Mouse (Mus musculus) embryonic facial prominence, embryonic 15.5 days (tissue): ENCODE results near the gene Ankrd31. TPM values are rescaled to one million over a fixed set of nuclear protein-coding genes. Genes with fewer than 3 reads are reported as not detected.
"Not testable (repeated sequence)": the region's sequence is repeated elsewhere in the genome, so short reads cannot be mapped to it uniquely, and the experiment has no call there.

ENCODE experiments used
- ATAC-seq: fragments of 200-750 bp; cut with Nextera tagmentation; 2 replicates; pipeline ENCODE4 v1.8.0; 2017; ENCODE audit warnings: low read depth, moderate TSS enrichment; ENCODE audit not compliant: insufficient number of reproducible peaks, low FRiP score, low TSS enrichment
- H3K27ac ChIP-seq: fragments of 300-500 bp; sonication (generic); replicated peaks from 2 replicates; pipeline ENCODE4 v1.5.1; 2015; ENCODE audit warnings: mild to moderate bottlenecking, inconsistent platforms
- H3K27me3 ChIP-seq: fragments of 300-500 bp; sonication (generic); 2 replicates; pipeline ENCODE4 v1.6.1; 2015; ENCODE audit warnings: inconsistent platforms
- H3K36me3 ChIP-seq: fragments of 300-500 bp; sonication (generic); 2 replicates; pipeline ENCODE4 v1.6.1; 2015; ENCODE audit warnings: mild to moderate bottlenecking, inconsistent platforms
- H3K4me1 ChIP-seq: fragments of 300-500 bp; sonication (generic); 2 replicates; pipeline ENCODE4 v1.6.1; 2015; ENCODE audit warnings: inconsistent platforms
- H3K4me2 ChIP-seq: fragments of 300-500 bp; sonication (generic); replicated peaks from 2 replicates; pipeline ENCODE4 v1.6.1; 2015; ENCODE audit warnings: mild to moderate bottlenecking, inconsistent platforms
- H3K4me3 ChIP-seq: fragments of 300-500 bp; sonication (generic); replicated peaks from 2 replicates; pipeline ENCODE4 v1.5.1; 2015; ENCODE audit warnings: mild to moderate bottlenecking, inconsistent platforms
- H3K9ac ChIP-seq: fragments of 300-500 bp; sonication (generic); 2 replicates; pipeline ENCODE4 v1.6.1; 2015; ENCODE audit warnings: inconsistent platforms
- H3K9me3 ChIP-seq: fragments of 300-500 bp; sonication (generic); replicated peaks from 2 replicates; pipeline ENCODE4 v1.6.1; 2016; ENCODE audit warnings: inconsistent platforms
- WGBS: fragments of 180-500 bp; shearing (Covaris S2); methylation state at CpG from one replicate; pipeline ENCODE4 v1.1.7; 2015; 5-methylcytosine and 5-hydroxymethylcytosine counted together
- polyA plus RNA-seq: library from polyadenylated mRNA; unstranded; fragments of >200 nt; fragmentation: Nextera tagmentation; extraction: Ambion mirVana; gene quantifications from 2 replicates; pipeline ENCODE4 v1.2.1, GENCODE M21; 2015

The Ankrd31 gene
- polyA plus RNA-seq, 1 experiment from 2014 or later: not detected

DNA sequence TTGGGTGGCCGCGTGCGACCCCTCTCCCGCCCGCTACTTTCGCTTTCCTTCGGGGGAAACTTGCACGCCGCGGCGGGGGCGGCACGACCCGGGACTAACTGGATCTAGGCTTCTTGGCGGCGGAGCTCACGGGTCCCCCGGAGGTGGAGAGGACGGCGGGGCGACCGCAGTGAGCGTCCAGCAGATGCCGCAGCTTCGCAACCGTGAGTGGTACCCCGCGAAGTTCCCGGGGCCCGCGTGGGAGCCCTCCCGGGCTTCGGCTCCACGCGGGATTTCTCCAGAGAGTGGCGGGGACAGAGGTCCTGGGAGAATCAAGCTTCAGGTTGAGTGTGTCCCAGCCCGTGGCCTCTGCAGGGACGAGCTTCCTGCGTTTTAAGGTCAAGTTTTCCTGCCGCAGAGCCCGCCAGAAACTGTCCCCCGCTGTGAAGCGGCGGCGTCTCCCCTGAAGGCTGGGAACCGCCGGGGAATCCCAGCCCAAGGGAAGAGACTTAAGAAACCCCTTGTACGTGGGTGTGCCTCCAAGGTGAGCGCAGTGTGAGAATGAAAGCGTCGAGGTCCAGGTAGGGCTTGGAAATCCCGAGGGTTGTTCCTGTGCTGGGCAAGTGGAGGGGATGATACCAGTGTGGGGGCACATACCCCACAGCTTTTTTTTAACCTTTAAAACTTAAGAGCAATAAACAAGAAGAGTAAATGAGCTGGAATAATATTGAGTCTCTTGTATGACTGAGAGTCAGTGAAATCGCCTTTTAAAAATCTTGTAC lies 177.1 kb downstream of the Ankrd31 start:
- Histone ChIP-seq H3K36me3 (no peaks in the 10 kb centered on the region), H3K4me1 (0 out of 2 replicates have a peak, but pooled peaks cover 5% of the 10 kb centered on the region), H3K4me2 (peak overlapping the region; percentile 99), H3K9ac (peak overlapping the region; percentile 54), H3K27ac (no peak overlapping the region), H3K9me3 (no peaks in the 10 kb centered on the region), H3K27me3 (peaks cover 22% of the 10 kb centered on the region), H3K4me3 (peak overlapping the region; percentile 72)
- under 1% methylated on average over 53 of the region's 53 CpGs for WGBS
- ATAC-seq: peak; percentile 51; the same call in 1 of the 2 replicates

DNA sequence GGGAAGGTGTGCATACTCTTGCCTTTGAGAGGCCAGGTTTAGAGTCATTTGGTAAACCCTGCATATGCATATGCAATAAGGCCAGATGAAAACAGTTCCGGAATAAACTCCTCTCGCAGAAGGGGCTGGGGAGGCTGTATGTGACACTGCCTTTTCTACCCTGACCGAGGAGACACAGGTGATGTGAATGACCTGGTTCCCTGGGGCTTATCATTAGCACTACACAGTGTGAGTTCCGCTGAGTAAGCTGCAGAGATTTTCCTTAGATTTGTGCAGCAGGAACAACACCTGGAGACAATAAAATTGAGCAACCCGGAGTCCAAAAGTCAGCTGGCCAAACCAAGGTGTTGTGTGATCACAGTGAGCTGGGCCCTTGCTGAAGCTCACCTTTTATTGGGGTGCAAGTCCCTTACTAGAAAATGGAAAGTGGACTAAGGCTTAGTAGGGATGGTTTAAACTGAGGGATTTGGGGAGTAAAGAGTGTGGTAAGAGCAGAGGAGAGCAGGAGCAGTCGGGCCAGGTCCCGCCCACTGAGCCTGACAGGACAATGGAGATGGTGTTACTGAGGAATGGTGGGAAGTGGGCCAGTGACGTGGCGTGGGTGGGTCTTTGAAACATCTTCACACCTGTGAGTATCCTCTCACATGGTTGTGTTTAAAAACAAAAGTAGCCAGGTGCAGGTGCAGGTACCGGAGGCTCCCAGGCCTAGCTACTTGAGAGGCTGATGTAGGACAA lies 178.1 kb downstream of the Ankrd31 start:
- Histone ChIP-seq H3K4me1 (0 out of 2 replicates have a peak, but pooled peaks cover 5% of the 10 kb centered on the region), H3K36me3 (no peaks in the 10 kb centered on the region), H3K9me3 (no peaks in the 10 kb centered on the region), H3K9ac (no peak overlapping the region), H3K4me2 (peak overlapping the region; percentile 99), H3K27me3 (peaks cover 22% of the 10 kb centered on the region), H3K27ac (no peak overlapping the region), H3K4me3 (0 out of 2 replicates have a peak overlapping the region, but pooled peaks have one; percentile 72)
- no peak for ATAC-seq
- 42% methylated on average over 10 of the region's 10 CpGs for WGBS

DNA sequence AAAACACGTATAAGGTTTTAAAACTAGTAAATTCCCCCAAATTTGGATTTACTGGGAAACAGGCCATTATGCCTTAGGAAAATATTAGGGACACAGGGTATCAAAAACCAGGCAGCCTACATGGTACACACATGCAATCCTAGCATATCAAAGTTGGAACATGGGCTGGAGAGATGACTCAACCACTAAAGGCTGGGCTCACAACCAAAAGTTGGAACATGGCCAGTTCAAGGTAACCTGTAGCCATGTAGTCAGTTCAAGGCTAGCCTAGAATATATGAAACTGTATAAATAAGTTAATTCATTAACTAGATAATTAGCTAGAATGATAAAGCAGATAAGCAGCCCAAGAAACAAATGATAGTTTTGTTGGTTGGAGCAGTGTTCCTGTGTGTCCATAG lies 179.7 kb downstream of the Ankrd31 start:
- no peak overlapping the region for H3K9ac ChIP-seq
- H3K27me3 ChIP-seq: peaks cover 22% of the 10 kb centered on the region
- no peak overlapping the region for H3K4me3 ChIP-seq
- WGBS: 88% methylated on average over 1 of the region's 1 CpGs
- 0 out of 2 replicates have a peak, but pooled peaks cover 5% of the 10 kb centered on the region for H3K4me1 ChIP-seq
- H3K27ac ChIP-seq: no peak overlapping the region
- no peaks in the 10 kb centered on the region for H3K9me3 ChIP-seq
- ATAC-seq: no peak
- H3K36me3 ChIP-seq: no peaks in the 10 kb centered on the region
- H3K4me2 ChIP-seq: no peak overlapping the region

DNA sequence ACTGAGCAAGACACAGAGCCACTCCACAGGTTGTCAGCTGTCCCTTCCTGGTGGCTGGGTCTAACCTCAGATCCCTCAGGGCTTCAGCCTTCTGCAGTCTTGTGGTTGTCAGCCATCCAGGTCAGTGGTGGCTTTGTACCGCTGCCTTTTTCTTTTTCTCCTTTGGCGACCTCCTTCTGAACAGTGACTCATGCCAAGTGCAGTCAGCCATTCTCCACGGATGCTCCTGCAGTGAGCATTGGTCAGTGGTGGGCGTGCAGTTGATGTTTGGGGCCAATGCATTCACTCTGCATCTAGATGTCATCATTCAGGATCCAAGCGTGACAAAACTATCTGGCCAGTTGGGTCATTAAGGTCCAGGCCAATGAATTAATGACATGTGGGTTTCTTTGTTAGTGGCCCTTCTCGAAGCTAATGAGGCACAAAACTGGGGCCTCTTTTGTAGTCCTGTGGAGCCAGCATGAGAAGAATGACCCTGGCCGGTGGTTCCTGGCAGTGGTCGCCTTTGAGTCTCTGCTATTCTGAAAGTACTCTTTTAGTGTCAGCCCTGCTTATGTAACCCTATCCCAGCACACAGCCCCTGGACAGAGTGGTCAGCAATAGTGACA lies 180.5 kb downstream of the Ankrd31 start:
- 58% methylated on average over 8 of the region's 8 CpGs for WGBS
- no peak overlapping the region for H3K27ac ChIP-seq
- H3K4me2 ChIP-seq: no peak overlapping the region
- peaks cover 22% of the 10 kb centered on the region for H3K27me3 ChIP-seq
- H3K4me3 ChIP-seq: no peak overlapping the region
- no peak for ATAC-seq
- H3K9ac ChIP-seq: no peak overlapping the region
- H3K4me1 ChIP-seq: 0 out of 2 replicates have a peak, but pooled peaks cover 5% of the 10 kb centered on the region
- no peaks in the 10 kb centered on the region for H3K9me3 ChIP-seq
- H3K36me3 ChIP-seq: no peaks in the 10 kb centered on the region

- Histone ChIP-seq H3K4me1 (no peaks in the 10 kb centered on the region), H3K36me3 (no peaks in the 10 kb centered on the region), H3K9ac (no peak overlapping the region), H3K9me3 (no peaks in the 10 kb centered on the region), H3K4me2 (no peak overlapping the region), H3K27ac (no peak overlapping the region), H3K4me3 (no peak overlapping the region), H3K27me3 (no peaks in the 10 kb centered on the region)
- no peak for ATAC-seq
- WGBS: 77% methylated on average over 5 of the region's 5 CpGs
These were observed 184.7 kb downstream of the Ankrd31 start for GRCm38 (mm10) chr13:96932745-96933144.

- Histone ChIP-seq H3K9me3 (no peaks in the 10 kb centered on the region), H3K27me3 (no peaks in the 10 kb centered on the region), H3K27ac (no peak overlapping the region), H3K9ac (no peak overlapping the region), H3K4me1 (no peaks in the 10 kb centered on the region), H3K4me2 (no peak overlapping the region), H3K36me3 (no peaks in the 10 kb centered on the region), H3K4me3 (no peak overlapping the region)
- ATAC-seq: no peak
- 53% methylated on average over 8 of the region's 8 CpGs for WGBS
These were observed 185.3 kb downstream of the Ankrd31 start for GRCm38 (mm10) chr13:96933367-96933766.

GRCm38 (mm10) chr13:96936173-96936777 lies 188.2 kb downstream of the Ankrd31 start:
- H3K9me3 ChIP-seq: no peaks in the 10 kb centered on the region

GRCm38 (mm10) chr13:96937059-96937558 lies 189.0 kb downstream of the Ankrd31 start:
- ATAC-seq: no peak
- 65% methylated on average over 10 of the region's 10 CpGs for WGBS

More at GRCm38 (mm10) chr13:96936173-96936777, 188.2 kb downstream of the Ankrd31 start:
- Histone ChIP-seq H3K9ac (no peak overlapping the region), H3K4me3 (no peak overlapping the region), H3K27me3 (no peaks in the 10 kb centered on the region), H3K4me2 (no peak overlapping the region), H3K4me1 (no peaks in the 10 kb centered on the region), H3K27ac (no peak overlapping the region), H3K36me3 (no peaks in the 10 kb centered on the region)
- ATAC-seq: no peak
- WGBS: 59% methylated on average over 6 of the region's 6 CpGs

GRCm38 (mm10) chr13:96939680-96940079 lies 191.6 kb downstream of the Ankrd31 start:
- H3K27me3 ChIP-seq: no peaks in the 10 kb centered on the region
- H3K4me2 ChIP-seq: no peak overlapping the region
- H3K4me3 ChIP-seq: no peak overlapping the region
- no peaks in the 10 kb centered on the region for H3K36me3 ChIP-seq
- H3K27ac ChIP-seq: no peak overlapping the region
- ATAC-seq: no peak
- H3K9ac ChIP-seq: no peak overlapping the region
- no peaks in the 10 kb centered on the region for H3K9me3 ChIP-seq
- H3K4me1 ChIP-seq: peaks cover 5% of the 10 kb centered on the region
- 74% methylated on average over 10 of the region's 10 CpGs for WGBS

More at GRCm38 (mm10) chr13:96937059-96937558, 189.0 kb downstream of the Ankrd31 start:
- Histone ChIP-seq H3K9me3 (no peaks in the 10 kb centered on the region), H3K9ac (no peak overlapping the region), H3K4me1 (no peaks in the 10 kb centered on the region), H3K4me3 (no peak overlapping the region), H3K27ac (no peak overlapping the region), H3K36me3 (no peaks in the 10 kb centered on the region), H3K4me2 (no peak overlapping the region), H3K27me3 (no peaks in the 10 kb centered on the region)

- WGBS: 84% methylated on average over 11 of the region's 11 CpGs
These were observed 193.4 kb downstream of the Ankrd31 start for GRCm38 (mm10) chr13:96941481-96941880.

GRCm38 (mm10) chr13:96943571-96943970 lies 195.5 kb downstream of the Ankrd31 start:
- no peak for ATAC-seq
- WGBS: 38% methylated on average over 3 of the region's 3 CpGs
- no peaks in the 10 kb centered on the region for H3K27me3 ChIP-seq
- H3K4me1 ChIP-seq: peaks cover 5% of the 10 kb centered on the region
- no peak overlapping the region for H3K27ac ChIP-seq
- H3K9ac ChIP-seq: no peak overlapping the region
- H3K4me2 ChIP-seq: no peak overlapping the region
- no peaks in the 10 kb centered on the region for H3K36me3 ChIP-seq
- H3K4me3 ChIP-seq: no peak overlapping the region
- no peaks in the 10 kb centered on the region for H3K9me3 ChIP-seq

More at GRCm38 (mm10) chr13:96941481-96941880, 193.4 kb downstream of the Ankrd31 start:
- not testable (repeated sequence) for H3K27me3 ChIP-seq, ATAC-seq, H3K9ac ChIP-seq, H3K9me3 ChIP-seq, H3K4me1 ChIP-seq, H3K36me3 ChIP-seq, H3K4me2 ChIP-seq, H3K4me3 ChIP-seq, H3K27ac ChIP-seq
